Mouse (Mus musculus) right cerebral cortex, adult 18-20 months (tissue): ENCODE data around the gene Hspa1b.
"Not testable (repeated sequence)": the region's sequence is repeated elsewhere in the genome, so short reads cannot be mapped to it uniquely, and the experiment has no call there.

ENCODE experiments used
- DNase-seq: peaks from one replicate; pipeline ENCODE4 v3.0.0; 2022; ENCODE audit warnings: mixed read lengths

Gene Hspa1b

DNA sequence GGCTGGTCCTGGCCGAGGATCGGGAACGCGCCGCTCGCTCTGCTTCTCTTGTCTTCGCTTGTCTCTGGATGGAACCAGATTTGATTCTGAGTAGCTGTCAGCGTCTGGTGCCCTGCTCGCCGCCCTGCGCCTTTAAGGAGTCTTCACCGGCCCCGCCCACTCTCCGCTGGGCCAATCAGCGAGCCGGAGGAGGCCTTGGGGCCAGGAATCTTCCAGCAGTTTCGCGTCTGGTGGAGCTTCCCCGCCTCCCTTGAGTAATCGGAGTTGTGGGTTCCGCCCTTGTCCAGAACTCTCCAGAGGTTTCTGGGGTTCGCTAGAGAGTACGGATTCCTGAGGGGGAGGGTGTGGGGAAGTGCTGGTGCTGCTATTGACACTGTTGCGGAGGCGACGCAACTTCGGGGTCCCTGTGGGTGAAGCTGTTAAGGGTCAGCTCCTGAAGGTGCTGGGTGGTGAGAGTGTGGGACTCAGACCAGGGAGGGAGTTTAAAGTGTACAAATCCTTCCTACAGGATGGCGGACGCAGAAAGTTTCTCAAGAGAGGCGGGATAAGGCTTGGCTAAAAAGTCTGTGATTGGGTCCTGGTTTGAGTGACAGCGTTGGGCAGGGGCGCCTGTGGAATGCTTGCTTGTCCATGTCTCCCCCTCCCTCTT lies at the start of gene Hspa1b:
Gene Hspa1b (minus strand): TSS at position 109 of the 649 bp plus-strand sequence.
- DNase-seq, result peak; percentile 83

DNA sequence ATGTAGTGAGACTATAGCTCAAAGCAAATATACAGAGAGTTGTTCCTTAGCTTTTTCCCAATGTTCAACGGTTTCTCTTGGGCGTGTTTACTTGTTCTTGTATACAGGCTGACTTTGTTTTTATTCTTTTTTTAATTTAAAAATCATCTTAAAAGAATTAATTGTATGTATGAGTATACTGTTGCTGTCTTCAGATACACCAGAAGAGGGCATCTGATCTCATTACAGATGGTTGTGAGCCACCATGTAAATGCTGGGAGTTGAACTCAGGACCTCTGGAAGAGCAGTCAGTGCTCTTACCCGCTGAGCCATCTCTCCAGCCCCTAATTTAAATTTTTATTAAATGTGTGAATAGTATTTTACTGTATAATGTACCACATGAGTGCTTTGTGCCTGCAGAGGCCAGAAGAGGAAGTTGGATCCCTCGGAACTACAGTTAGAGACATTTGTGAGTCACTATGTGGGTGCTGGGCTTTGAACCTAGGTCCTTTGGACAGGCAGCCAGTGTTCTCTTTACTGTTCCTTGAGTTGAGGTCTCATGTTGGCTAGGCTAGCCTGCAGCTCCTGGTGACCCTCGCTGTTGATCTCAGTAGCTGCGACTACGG lies 48.5 kb upstream of the Hspa1b start:
- no peak for DNase-seq

DNA sequence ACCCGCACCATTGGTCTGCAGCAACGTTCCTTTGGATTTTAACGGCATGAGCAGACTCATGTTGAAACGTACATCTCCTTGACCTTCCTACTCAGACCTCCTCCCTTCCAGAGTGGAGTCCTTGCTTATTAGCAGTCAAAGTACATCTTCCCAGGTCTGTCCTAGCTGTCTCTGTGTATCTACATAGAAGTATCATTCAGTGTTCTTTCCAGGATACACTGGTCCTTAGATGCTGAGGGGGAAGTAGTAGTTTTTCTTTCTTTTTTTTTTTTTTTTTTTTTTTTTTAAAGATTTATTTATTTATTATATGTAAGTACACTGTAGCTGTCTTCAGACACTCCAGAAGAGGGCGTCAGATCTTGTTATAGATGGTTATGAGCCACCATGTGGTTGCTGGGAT lies 46.9 kb upstream of the Hspa1b start:
- not testable (repeated sequence) for DNase-seq

DNA sequence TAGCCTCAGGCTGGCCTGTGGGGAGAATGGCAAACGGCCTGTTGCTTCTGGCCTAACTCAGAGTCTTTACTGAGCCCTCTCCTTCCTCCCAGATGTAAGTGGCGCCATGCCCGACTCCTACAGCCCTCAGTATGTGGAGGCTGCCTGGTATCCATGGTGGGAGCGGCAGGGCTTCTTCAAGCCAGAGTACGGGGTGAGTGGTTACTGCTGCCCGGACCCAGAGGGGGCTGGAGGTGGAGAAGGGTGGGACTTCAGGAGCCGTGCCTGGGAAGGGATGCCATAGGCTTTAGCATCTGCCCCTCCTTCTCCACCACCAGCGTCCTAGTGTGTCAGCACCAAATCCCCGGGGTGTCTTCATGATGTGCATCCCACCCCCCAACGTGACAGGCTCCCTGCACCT lies 46.1 kb upstream of the Hspa1b start:
- DNase-seq, result no peak

DNA sequence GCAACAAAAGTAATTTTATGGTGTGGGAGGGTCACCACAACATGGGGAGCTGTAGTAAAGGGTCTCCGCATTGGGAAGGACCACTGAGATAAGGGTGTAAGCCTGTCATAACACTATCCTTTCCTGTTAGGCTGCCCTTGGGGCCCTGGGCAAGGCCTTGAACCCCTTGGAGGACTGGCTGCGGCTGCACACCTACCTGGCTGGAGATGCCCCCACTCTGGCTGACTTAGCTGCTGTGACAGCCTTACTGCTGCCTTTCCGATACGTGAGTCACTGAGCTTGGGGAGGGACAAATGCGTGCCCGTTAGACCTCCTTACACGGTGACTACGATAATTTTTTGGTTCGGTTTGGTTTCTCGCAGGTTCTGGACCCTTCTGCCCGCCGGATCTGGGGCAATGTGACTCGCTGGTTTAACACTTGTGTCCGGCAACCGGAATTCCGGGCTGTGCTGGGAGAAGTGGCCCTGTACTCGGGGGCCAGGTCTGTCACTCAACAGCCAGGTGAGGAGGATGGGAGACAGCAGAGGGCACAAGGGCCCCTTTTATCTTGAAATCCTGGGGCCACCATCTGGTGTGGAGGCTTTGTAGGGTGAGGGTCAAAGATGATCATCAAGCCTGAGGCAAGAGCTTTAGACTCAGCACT lies 45.2 kb upstream of the Hspa1b start:
- no peak for DNase-seq

DNA sequence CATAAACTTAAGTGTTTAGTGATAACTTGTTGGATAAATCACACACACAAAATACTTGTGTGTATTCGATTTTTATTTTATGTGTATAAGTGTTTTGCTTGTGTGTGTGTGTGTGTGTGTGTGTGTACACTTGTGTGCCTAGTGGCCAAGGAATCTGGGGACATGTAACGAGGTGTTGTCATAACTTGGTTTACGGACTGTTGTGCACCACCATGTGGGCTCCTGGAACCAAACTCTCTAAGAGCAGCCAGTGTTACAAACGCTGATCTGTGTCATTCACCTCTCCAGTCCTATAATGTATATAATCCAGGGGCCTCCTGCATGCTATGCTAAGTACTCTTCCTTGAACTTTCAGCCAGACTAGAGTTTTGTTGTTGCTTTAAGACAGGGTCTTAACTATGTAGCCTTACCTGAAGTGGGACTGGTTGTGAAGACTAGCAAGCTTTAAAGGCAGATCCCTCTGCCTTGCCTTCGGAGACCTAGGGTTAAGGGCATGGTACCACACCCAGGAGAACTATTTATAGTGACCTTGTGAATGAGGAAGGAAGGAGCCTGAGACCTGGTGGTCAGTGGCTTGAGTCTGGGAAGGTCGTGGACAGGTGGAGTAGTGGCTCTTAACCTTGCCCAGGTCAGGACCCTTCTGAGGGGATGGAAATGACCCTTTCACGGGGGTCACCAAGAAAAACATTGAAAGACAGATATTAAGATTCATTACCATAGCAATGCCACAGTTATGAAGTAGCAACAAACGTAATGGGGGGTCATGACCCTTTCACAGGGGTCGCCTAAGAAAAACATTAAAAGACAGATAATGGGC lies 44.2 kb upstream of the Hspa1b start:
- DNase-seq, result no peak

DNA sequence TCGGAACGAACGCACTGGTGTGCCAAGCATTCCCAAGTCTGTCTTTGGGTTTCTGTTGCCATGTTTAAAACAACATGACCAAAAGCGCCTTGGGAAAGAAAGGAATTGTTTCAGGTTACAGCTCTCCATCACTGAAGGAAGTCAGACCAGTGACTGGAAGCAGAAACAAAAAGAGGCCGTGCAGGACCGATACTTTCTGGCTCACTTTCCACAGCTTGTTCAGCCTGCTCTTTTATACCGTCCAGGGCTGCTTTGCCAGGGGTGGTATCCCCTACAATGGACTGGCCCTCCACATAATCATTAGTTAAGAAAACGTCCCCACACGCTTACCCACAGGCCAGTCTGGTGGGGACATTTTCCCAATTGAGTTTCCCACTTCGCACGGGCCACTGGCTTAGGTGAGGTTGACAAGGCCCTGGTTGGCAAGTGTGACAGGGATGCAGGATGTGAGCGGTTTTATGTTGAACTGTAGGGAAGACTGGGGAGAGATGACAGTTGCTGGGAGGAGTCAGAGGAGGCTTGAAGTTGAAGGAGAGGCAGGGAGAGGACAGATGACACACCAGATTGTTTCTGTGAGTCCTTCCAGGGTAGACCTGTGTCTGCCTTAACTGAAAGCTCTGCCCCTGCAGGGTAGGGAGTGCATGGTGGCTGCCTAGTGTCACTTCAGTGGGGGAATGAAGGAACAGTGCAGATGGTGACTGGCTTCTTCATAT lies 43.3 kb upstream of the Hspa1b start:
- DNase-seq, result no peak

DNA sequence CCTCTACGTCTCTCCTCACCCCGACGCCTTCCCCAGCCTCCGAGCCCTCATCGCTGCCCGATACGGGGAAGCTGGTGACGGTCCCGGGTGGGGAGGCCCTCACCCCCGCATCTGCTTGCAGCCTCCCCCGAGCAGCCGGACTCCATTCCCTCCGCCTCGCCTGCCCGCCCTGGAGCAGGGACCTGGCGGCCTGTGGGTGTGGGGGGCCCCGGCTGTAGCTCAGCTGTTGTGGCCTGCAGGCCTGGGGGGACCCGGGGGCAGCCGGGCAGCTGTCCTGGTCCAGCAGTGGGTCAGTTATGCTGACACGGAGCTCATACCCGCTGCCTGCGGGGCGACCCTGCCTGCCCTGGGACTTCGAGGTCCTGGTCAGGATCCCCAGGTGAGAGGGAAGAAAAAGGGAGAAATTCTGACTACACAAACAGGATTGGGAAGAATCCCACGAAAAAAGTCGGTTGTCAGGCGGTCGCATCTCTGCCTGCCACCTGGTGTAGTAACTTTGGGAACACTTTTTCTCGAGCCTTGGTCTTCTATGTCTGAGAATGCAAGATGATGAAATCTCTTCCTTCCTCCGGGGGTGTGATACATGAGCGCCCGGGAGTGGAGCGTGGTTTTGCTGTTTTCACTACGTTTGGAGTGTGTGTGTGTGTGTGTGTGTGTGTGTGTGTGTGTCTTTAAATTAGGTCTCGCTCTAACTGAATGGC lies 42.6 kb upstream of the Hspa1b start:
- DNase-seq, result peak; percentile 38

DNA sequence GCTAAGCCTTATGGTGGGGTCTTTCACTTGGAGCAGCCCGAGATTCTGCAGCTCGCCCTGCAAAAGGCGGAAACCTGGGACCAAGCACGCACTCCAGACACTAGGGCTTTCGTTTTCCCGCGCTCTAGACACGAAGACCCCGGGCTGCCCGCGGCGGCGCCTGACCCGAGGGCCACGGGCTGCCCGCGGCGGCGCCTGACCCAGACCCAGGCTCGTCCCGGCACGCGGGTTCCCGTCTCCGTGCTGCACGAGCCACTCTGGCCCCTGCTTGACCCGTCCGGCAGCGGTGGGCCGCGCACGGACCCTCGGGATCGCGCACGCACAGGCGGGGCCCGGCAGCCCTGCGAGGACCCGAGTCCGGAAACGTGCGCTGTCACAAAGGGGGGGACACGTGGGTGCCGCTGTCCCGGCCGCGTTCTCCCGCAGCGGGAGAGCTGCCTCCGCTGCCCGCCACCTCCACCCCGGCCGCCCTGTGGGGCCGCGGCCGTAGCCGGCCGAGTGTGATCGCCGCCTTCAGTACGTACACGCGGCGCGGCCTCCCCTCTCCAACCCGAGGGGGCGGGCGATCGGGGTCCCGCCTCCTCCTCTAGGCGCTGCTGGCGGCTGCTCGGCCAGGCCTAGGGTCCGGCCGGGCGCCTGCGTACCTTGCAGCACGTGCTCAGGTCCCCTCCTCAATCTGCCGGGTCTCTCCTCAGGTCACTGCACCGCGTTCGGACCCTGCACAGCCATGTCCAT lies 41.8 kb upstream of the Hspa1b start, which contains the start of gene Vars:
Gene Vars (plus strand): TSS at position 271 of the 735 bp plus-strand sequence.
- peak; percentile 79 for DNase-seq

DNA sequence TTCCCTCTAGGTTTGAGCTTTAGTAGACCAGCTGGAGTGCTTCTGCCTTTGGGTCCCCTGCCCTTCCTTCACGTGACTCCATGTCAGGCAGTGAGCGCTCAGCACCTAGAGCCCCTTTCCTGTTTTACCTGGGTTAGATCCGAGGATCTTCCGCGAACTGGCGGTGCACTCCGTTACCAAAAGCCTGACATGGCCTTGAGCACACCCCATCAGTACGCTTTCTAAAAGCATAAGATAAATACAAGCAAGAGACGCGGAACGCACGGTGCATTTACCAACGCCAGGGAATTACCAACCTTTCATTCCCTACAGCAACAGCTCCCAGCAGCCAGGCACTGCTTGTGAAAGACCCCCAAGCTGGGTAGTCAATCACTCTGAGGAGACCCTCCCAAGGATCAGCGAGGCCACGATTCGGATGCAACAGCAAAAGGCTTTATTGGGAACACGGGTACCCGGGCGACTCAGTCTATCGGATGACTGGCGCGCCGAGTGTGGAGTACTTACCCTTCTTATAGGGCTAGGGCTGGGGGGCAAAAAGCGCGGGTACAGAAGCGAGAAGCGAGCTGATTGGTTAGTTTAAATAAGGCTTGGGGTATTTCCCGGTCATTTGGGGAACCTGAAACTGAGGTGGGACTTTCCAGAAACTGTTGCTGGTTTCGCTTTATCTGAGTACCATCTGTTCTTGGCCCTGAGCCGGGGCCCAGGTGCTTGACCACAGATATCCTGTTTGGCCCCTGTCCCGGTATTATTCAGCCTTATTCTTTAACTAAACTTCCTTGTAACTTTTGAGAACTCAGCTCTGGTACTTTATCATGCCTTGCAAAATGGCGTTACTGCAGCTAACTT lies 41.1 kb upstream of the Hspa1b start:
- DNase-seq, result not testable (repeated sequence)

DNA sequence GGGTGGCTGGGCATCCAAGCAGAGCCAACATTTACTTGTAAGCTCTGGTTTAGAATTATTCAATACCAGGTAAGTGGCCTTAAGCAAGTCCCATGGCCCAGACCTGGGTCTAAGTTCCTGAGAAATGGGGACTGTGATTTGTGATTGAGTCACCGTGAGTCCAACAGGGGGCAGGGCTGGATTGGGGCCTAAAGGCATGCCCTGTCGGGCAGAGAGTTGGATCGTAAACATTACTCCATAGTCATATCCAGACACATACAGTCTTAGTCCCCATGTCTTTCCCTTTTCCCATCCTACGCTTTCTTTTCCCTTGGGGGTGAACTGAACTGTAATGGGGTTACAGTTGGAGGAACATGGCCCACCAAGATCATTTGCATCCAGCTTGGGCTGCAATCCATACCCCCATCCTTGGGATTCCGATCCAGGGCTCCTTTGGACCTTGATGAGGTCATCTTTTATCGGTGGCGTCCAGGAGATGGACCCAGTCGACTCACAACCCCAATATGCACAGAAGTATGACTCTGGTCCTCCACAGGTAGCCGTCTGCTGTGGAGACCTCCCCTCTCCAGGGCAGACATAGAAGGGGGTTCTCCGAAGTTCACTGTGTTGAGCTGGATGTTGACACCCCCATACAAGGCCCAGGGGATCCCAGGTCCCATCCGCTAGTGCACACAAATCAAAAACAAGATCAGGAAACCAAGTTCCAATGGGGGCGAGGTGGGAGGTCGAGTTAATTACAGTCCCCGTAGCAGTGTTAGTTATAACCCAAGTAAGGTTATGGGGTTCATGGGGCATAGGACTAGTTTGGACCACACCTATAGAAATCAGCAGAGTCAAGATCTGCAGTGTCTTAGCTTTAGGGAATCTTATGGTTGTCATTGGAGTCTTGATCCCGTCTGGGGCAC lies 39.7 kb upstream of the Hspa1b start:
- DNase-seq, result no peak

DNA sequence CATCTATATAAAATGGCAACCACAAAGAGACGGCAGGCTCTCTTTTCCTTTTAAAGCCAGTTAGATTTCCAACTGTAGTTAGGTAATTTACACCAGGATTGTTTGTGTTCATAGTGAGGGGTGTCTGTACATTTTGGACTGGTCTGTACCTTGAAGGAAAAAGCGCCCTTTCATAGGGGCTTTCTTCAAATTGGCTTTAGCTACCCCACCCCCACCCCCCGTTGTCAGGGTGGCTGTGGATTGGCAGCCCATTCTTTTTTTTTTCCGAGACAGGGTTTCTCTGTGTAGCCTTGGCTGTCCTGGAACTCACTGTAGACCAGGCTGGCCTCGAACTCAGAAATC lies 38.1 kb upstream of the Hspa1b start:
- no peak for DNase-seq

DNA sequence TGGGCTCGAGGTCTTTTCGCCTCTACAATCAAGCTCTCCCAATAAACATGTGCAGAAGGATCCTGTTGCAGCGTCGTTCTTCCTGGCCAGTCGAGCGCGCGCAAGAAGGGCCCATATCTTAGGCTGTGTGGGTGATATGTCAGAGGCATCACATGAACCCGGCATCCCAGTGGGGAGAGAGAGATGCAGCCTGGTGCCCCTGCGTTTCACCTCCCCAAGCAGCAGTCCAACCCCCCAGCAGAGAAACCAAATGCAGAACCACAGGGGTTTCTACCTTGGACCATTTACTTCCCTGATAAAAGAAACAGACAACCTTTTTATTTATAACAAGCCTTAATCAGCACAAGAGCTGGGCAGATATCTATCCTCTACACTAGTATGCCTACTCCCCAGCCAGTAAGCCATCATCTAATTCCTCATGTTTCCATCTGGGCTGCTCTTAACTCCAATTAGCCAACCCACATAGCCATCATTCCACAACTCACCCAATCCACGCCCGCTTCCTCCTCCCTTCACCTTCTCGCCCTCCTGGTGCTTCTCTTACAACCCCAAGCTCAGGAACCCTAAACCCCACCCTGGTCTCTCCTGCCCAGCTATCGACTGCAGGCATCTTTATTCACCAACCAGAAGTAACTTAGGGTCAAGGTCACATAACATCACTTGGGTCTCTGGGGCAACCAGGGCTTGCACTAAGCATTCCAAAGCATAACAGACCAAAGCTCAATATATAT lies 37.5 kb upstream of the Hspa1b start:
- DNase-seq, result no peak

DNA sequence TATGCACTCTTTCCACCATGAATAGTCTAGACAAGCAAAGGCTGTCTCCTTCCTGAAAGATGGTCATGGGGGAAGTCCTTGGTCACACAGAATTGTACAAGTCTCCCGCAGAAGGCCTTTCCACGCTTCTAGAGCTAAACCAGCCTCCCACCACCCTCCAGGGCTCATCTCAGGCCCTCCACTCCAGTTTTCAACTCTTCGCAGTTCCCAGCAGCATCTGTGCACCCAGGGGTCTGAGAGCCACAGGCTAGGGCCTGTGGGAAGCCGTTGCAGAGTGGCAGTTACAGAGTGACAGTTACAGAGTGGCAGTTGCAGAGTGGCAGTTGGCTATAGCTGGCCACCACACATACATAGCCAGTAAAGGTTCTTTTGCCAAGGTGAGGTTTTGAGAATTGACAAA lies 36.9 kb upstream of the Hspa1b start:
- DNase-seq, result not testable (repeated sequence)

DNA sequence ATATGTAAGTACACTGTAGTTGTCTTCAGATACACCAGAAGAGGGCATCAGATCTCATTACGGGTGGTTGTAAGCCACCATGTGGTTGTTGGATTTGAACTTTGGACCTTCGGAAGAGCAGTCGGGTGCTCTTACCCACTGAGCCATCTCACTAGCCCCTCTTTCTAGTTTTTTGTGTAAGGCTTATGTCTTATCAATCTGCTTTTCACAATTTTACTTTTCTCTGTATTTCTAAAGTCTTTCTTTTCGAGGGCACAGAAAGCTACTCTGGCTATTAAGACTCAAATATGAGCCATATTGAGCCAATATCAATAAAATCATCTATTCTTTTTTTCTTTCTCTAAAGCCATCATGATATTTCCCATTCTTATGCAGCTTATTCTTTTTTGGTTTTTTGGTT lies 36.2 kb upstream of the Hspa1b start:
- not testable (repeated sequence) for DNase-seq

DNA sequence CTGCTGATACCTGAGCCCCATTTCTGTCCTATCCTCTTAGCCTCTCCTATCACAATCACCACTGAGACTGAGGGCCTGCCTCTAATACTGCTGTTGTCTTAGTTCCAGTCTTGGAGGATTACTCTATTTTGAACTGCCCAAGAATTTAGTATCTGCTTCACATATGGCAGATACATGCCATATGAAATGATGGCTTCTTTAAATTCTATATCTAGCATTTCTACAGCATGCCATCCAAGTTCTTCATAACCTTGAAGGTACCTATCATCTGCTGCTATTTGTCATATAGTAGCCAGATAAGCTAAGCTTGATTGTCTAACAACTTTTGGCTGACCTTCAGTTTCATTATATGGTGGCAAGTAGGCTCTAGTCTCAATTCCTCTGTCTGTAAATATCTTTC lies 35.7 kb upstream of the Hspa1b start:
- no peak for DNase-seq

DNA sequence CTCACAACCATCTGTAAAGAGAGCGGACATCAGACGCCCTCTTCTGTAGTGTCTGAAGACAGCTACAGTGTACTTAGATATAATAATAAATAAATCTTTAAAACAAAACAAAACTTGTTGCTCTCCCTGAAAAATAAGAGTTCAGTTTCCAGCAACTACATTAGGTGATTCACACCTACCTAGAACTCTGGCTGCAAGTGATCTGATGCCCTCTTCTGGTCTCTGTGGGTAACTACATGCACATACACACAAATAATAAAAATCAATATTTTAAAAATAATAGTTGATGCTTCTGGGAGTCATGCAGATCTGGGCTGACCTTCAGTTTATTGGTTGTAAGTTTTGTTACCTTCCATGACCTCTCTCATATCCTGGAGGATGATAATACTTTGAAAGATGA lies 25.2 kb upstream of the Hspa1b start:
- DNase-seq, result no peak

DNA sequence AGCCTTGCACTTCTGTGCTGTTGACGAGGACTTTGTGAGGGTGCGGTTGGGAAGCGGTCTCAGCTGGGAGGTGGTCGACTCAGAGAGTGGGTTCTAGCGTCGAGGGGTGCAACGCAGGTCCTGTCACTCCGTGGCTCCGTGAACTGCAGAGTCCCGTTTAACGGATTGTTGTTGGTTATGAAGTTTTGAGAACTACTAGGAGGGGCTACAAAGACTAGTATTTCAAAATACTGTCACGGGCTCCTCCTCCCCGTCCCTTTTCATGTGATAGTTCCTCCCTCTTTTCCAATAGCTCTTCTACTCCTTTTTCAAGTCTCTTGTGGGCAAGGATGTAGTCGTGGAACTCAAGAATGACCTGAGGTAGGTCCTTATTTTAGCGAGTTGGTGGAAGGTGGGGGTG lies 23.3 kb upstream of the Hspa1b start:
- no peak for DNase-seq

DNA sequence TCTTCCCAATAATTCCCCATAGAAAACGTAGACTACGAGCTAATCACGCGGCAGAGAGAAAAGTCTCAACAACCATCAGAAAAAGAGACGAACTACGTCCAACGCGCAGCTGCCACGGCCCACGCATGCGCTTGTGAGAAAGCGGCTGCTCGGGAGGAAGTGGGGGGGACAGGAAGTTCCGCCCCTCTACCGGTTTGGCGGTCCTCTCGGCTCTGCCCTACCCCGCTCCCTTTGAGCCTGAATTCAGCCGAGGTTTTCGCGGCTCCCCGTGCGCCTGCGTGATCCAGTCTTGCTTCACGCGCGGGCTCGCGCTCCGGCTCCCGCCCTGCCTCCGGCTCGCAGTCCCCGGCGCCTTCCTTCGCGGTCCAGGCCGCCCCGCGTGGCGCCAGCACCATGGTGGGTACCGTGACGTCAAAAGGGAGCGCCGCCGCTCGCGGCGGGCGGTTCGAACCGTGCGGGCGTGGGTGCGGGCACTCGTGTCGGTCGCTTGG lies 22.7 kb upstream of the Hspa1b start, which contains the start of gene Lsm2:
Gene Lsm2 (plus strand): TSS at position 173 of the 491 bp plus-strand sequence.
- peak; percentile 94 for DNase-seq
